Mouse (Mus musculus) erythroblast, embryonic 14.5 days (primary cell): ENCODE results near the gene Magi1.

Experiments used
- GATA1 ChIP-seq: IDR thresholded peaks from 2 replicates; pipeline ENCODE4 v1.6.1; 2012; ENCODE audit warnings: low read length, inconsistent platforms, mixed read lengths
- TAL1 ChIP-seq: IDR thresholded peaks from 3 replicates; pipeline ENCODE4 v1.6.1; 2012; ENCODE audit warnings: low read length, inconsistent platforms, mixed read lengths

GRCm38 (mm10) chr6:94124279-94124678 is 159.4 kb downstream of the Magi1 start:
- TF ChIP-seq TAL1 (no peak), GATA1 (no peak)
